Mouse (Mus musculus): ENCODE data around the gene Ttc1.

Ttc1 gene

GRCm38 (mm10) chr11:43747233-43748226 lies at the start of gene Ttc1:
Gene Ttc1 (minus strand): TSS chr11:43748008.
- CTCF ChIA-PET: no interaction called here

- CTCF ChIA-PET: no interaction called here
Measured at GRCm38 (mm10) chr11:43795992-43796391, 48.2 kb upstream of the Ttc1 start.

- CTCF ChIA-PET: no interaction called here
Measured at GRCm38 (mm10) chr11:43790446-43790845, 42.6 kb upstream of the Ttc1 start.

GRCm38 (mm10) chr11:43783772-43784171 lies 36.0 kb upstream of the Ttc1 start:
- CTCF ChIA-PET: no interaction called here

- CTCF ChIA-PET: no interaction called here
Measured at GRCm38 (mm10) chr11:43783106-43783505, 35.3 kb upstream of the Ttc1 start.

- CTCF ChIA-PET: no interaction called here
Measured at GRCm38 (mm10) chr11:43779551-43779950, 31.7 kb upstream of the Ttc1 start.

GRCm38 (mm10) chr11:43776324-43776694 lies 28.5 kb upstream of the Ttc1 start:
- CTCF ChIA-PET: interaction anchor here (0.7 kb wide), 1 partner anchor 60 kb away, joined by 3 read pairs; no protein-coding TSS in a partner anchor

- CTCF ChIA-PET: no interaction called here
Measured at GRCm38 (mm10) chr11:43775469-43776323, 27.9 kb upstream of the Ttc1 start.

GRCm38 (mm10) chr11:43773725-43774124 lies 25.9 kb upstream of the Ttc1 start:
- CTCF ChIA-PET: no interaction called here

GRCm38 (mm10) chr11:43770110-43770509 lies 22.3 kb upstream of the Ttc1 start:
- CTCF ChIA-PET: no interaction called here

- CTCF ChIA-PET: interaction anchor here (0.6 kb wide), 1 partner anchor 232 kb away, joined by 4 read pairs; no protein-coding TSS in a partner anchor
Measured at GRCm38 (mm10) chr11:43767749-43768148, 19.9 kb upstream of the Ttc1 start.

GRCm38 (mm10) chr11:43766922-43767648 lies 19.3 kb upstream of the Ttc1 start:
- CTCF ChIA-PET: interaction anchor here (0.6 kb wide), 1 partner anchor 231 kb away, joined by 4 read pairs; no protein-coding TSS in a partner anchor

GRCm38 (mm10) chr11:43758436-43758835 lies 10.6 kb upstream of the Ttc1 start:
- CTCF ChIA-PET: no interaction called here

GRCm38 (mm10) chr11:43755411-43755810 lies 7.6 kb upstream of the Ttc1 start:
- CTCF ChIA-PET: no interaction called here

GRCm38 (mm10) chr11:43754568-43754967 lies 6.8 kb upstream of the Ttc1 start:
- CTCF ChIA-PET: no interaction called here

- CTCF ChIA-PET: no interaction called here
Measured at GRCm38 (mm10) chr11:43751542-43751941, 3.7 kb upstream of the Ttc1 start.

- CTCF ChIA-PET: no interaction called here
Measured at GRCm38 (mm10) chr11:43728737-43729301, 19.0 kb downstream of the Ttc1 start.

GRCm38 (mm10) chr11:43727796-43728195 lies 20.0 kb downstream of the Ttc1 start:
- CTCF ChIA-PET: no interaction called here

GRCm38 (mm10) chr11:43723411-43723810 lies 24.4 kb downstream of the Ttc1 start:
- CTCF ChIA-PET: no interaction called here

GRCm38 (mm10) chr11:43712178-43712577 lies 35.6 kb downstream of the Ttc1 start:
- CTCF ChIA-PET: no interaction called here

GRCm38 (mm10) chr11:43708409-43708808 lies 39.4 kb downstream of the Ttc1 start:
- CTCF ChIA-PET: no interaction called here

GRCm38 (mm10) chr11:43705751-43706150 lies 42.1 kb downstream of the Ttc1 start:
- CTCF ChIA-PET: no interaction called here
